Mouse (Mus musculus) embryo, embryonic 9.5 days (tissue): Measurements from ENCODE around the gene Hip1.

Experiments used
- DNase-seq: peaks from one replicate; pipeline ENCODE4 v3.0.0-alpha.2; 2017; ENCODE audit errors: extremely low spot score

Hip1 gene

GRCm38 (mm10) chr5:135442430-135442829 is 102.5 kb downstream of the Hip1 start:
- no peak for DNase-seq

GRCm38 (mm10) chr5:135435039-135435438 is 109.9 kb downstream of the Hip1 start:
- DNase-seq, result no peak

- no peak for DNase-seq
Observed at GRCm38 (mm10) chr5:135433861-135434260, 111.1 kb downstream of the Hip1 start.

- no peak for DNase-seq
Observed at GRCm38 (mm10) chr5:135431111-135431510, 113.8 kb downstream of the Hip1 start.

- no peak for DNase-seq
Observed at GRCm38 (mm10) chr5:135428786-135429185, 116.1 kb downstream of the Hip1 start.

- no peak for DNase-seq
Observed at GRCm38 (mm10) chr5:135410266-135410665, 134.7 kb downstream of the Hip1 start.

GRCm38 (mm10) chr5:135408114-135408513 is 136.8 kb downstream of the Hip1 start:
- DNase-seq, result no peak

GRCm38 (mm10) chr5:135405437-135405836 is 139.5 kb downstream of the Hip1 start:
- no peak for DNase-seq

GRCm38 (mm10) chr5:135404623-135405022 is 140.3 kb downstream of the Hip1 start:
- DNase-seq, result peak; percentile 32

GRCm38 (mm10) chr5:135400244-135400643 is 144.7 kb downstream of the Hip1 start:
- DNase-seq, result peak; percentile 69

GRCm38 (mm10) chr5:135399382-135399781 is 145.5 kb downstream of the Hip1 start:
- DNase-seq, result no peak

- peak; percentile 27 for DNase-seq
Observed at GRCm38 (mm10) chr5:135395826-135396225, 149.1 kb downstream of the Hip1 start.

GRCm38 (mm10) chr5:135394004-135394823 is 150.7 kb downstream of the Hip1 start, which contains the start of gene Pom121:
Gene Pom121 (minus strand): TSS chr5:135394546.
- peak; percentile 83 for DNase-seq

- DNase-seq, result no peak
Observed at GRCm38 (mm10) chr5:135383771-135384170, 161.1 kb downstream of the Hip1 start.

- no peak for DNase-seq
Observed at GRCm38 (mm10) chr5:135382746-135383145, 162.2 kb downstream of the Hip1 start.

- no peak for DNase-seq
Observed at GRCm38 (mm10) chr5:135381356-135381925, 163.5 kb downstream of the Hip1 start.

- no peak for DNase-seq
Observed at GRCm38 (mm10) chr5:135380681-135381080, 164.2 kb downstream of the Hip1 start.

- no peak for DNase-seq
Observed at GRCm38 (mm10) chr5:135376341-135376740, 168.6 kb downstream of the Hip1 start.

- DNase-seq, result no peak
Observed at GRCm38 (mm10) chr5:135375167-135375566, 169.8 kb downstream of the Hip1 start.

- no peak for DNase-seq
Observed at GRCm38 (mm10) chr5:135373601-135374000, 171.3 kb downstream of the Hip1 start.

GRCm38 (mm10) chr5:135371195-135371594 is 173.7 kb downstream of the Hip1 start:
- no peak for DNase-seq

GRCm38 (mm10) chr5:135369787-135370654 is 174.9 kb downstream of the Hip1 start, which contains the start of gene Nsun5:
Gene Nsun5 (plus strand): TSS chr5:135369953.
- peak; percentile 94 for DNase-seq
